Mouse (Mus musculus) adrenal gland, adult 10 weeks (tissue): ENCODE data around the gene Glipr1l2. TPM values are rescaled to one million over a fixed set of nuclear protein-coding genes. Genes with fewer than 3 reads are reported as not detected.

Experiments used
- polyA plus RNA-seq: library from polyadenylated mRNA; stranded (reverse); fragments of 350-450 nt; fragmentation: Illumina TruSeq; extraction: RNeasy Lipid Tissue Mini Kit (QIAGEN cat#74804); gene quantifications from one replicate; pipeline ENCODE4 v1.2.3, GENCODE M21; 2014; ENCODE audit warnings: low read depth, low replicate concordance

Glipr1l2 gene
- polyA plus RNA-seq = not detected

DNA sequence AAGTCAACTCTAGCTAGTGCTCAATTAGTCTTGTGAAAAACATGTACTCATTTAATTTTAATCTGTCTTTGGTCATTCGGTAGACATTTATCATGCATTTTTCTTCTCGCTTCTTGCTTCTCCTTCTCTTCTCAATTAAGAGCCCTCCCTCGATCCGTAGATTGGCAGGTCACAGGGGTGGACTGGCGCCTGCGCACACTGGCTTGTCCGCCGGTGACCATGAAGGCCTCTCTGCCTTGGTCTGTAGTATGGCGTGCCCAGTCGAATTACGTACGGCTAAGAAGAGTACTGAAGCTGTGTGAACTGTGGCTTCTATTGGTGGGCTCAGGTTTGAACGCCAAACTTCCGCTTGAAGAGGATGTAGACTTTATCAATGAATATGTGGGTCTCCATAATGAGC lies at the start of gene Glipr1l2:
Gene Glipr1l2 (plus strand): TSS at position 198 of the 400 bp plus-strand sequence.

GRCm38 (mm10) chr10:112059702-112060582 lies 23.2 kb upstream of the Glipr1l2 start, which contains the start of gene Glipr1l1:
Glipr1l1 (plus strand) TSS chr10:112060189.

Other genes with a start within 250 kb of the Glipr1l2 start
- 73.9 TPM for gene Krr1, start 110.7 kb upstream of the Glipr1l2 start, polyA plus RNA-seq
- gene Glipr1, start 80.7 kb upstream of the Glipr1l2 start, polyA plus RNA-seq = 8.6 TPM
- not detected for gene Glipr1l1, start 23.2 kb upstream of the Glipr1l2 start, polyA plus RNA-seq
- not detected for gene Glipr1l3, start 77.0 kb downstream of the Glipr1l2 start, polyA plus RNA-seq
- gene Caps2, start 80.3 kb downstream of the Glipr1l2 start, polyA plus RNA-seq = 0.35 TPM
- 0.12 TPM for gene Kcnc2, start 187.8 kb downstream of the Glipr1l2 start, polyA plus RNA-seq